Mouse (Mus musculus) stomach, embryonic 16.5 days (tissue): ENCODE measurements around the gene Capn11. TPM values are rescaled to one million over a fixed set of nuclear protein-coding genes. Genes with fewer than 3 reads are reported as not detected.

Experiments used
- ATAC-seq: fragments of 200-750 bp; cut with Nextera tagmentation; 2 replicates; pipeline ENCODE4 v1.8.0; 2017; ENCODE audit warnings: moderate number of reproducible peaks, moderate TSS enrichment; ENCODE audit not compliant: insufficient read depth, low FRiP score
- H3K27ac ChIP-seq: fragments of 300-500 bp; sonication (generic); 2 replicates; pipeline ENCODE4 v1.5.1; 2014; ENCODE audit warnings: low read length
- H3K27me3 ChIP-seq: fragments of 300-500 bp; sonication (generic); 2 replicates; pipeline ENCODE4 v1.6.1; 2014; ENCODE audit warnings: low read length, control low read depth, mixed read lengths; ENCODE audit not compliant: control insufficient read depth, insufficient read depth
- H3K36me3 ChIP-seq: fragments of 300-500 bp; sonication (generic); 2 replicates; pipeline ENCODE4 v1.6.1; 2014; ENCODE audit warnings: low read length; ENCODE audit not compliant: control insufficient read depth, insufficient read depth
- H3K4me1 ChIP-seq: fragments of 300-500 bp; sonication (generic); 2 replicates; pipeline ENCODE4 v1.6.1; 2014; ENCODE audit warnings: low read length, control low read depth, mixed read lengths; ENCODE audit not compliant: control insufficient read depth, insufficient read depth
- H3K4me2 ChIP-seq: fragments of 300-500 bp; sonication (generic); 2 replicates; pipeline ENCODE4 v1.6.1; 2014; ENCODE audit warnings: low read depth, low read length, mixed read lengths
- H3K4me3 ChIP-seq: fragments of 300-500 bp; sonication (generic); replicated peaks from 2 replicates; pipeline ENCODE4 v1.5.1; 2014; ENCODE audit warnings: mild to moderate bottlenecking, low read length
- H3K9ac ChIP-seq: fragments of 300-500 bp; sonication (generic); 2 replicates; pipeline ENCODE4 v1.6.1; 2014; ENCODE audit warnings: low read length
- H3K9me3 ChIP-seq: fragments of 300-500 bp; sonication (generic); replicated peaks from 2 replicates; pipeline ENCODE4 v1.6.1; 2016; ENCODE audit warnings: low read length, control low read depth; ENCODE audit not compliant: control insufficient read depth
- WGBS: fragments of 180-500 bp; shearing (Covaris S2); extraction: QIAGEN DNeasy Blood & Tissue Kit; methylation state at CpG from one replicate; pipeline ENCODE4 v1.1.7; 2014; 5-methylcytosine and 5-hydroxymethylcytosine counted together
- polyA plus RNA-seq: library from polyadenylated mRNA; unstranded; fragments of >200 nt; fragmentation: Nextera tagmentation; extraction: Ambion mirVana; gene quantifications from 2 replicates; pipeline ENCODE4 v1.2.1, GENCODE M21; 2015

Gene Capn11
- polyA plus RNA-seq, 1 experiment from 2014 or later = 0.45 TPM

GRCm38 (mm10) chr17:45698368-45698767, 39.2 kb upstream of the Capn11 start:
- Histone ChIP-seq H3K4me1 (peaks cover 31% of the 10 kb centered on the region), H3K4me2 (no peak overlapping the region), H3K27me3 (no peaks in the 10 kb centered on the region), H3K27ac (no peak overlapping the region), H3K4me3 (no peak overlapping the region), H3K9ac (no peak overlapping the region), H3K36me3 (0 out of 2 replicates have a peak, but pooled peaks cover 2% of the 10 kb centered on the region), H3K9me3 (no peaks in the 10 kb centered on the region)
- no peak for ATAC-seq
- WGBS = 77% methylated on average over 6 of the region's 6 CpGs

- no peaks in the 10 kb centered on the region for H3K9me3 ChIP-seq
- no peak overlapping the region for H3K4me2 ChIP-seq
- H3K27ac ChIP-seq = peak overlapping the region; percentile 61; the same call in 1 of the 2 replicates
- H3K9ac ChIP-seq = no peak overlapping the region
- no peaks in the 10 kb centered on the region for H3K27me3 ChIP-seq
- WGBS = 90% methylated on average over 9 of the region's 9 CpGs
- H3K4me3 ChIP-seq = no peak overlapping the region
- 0 out of 2 replicates have a peak, but pooled peaks cover 2% of the 10 kb centered on the region for H3K36me3 ChIP-seq
- peaks cover 33% of the 10 kb centered on the region for H3K4me1 ChIP-seq
- ATAC-seq = no peak
These were observed 37.9 kb upstream of the Capn11 start for GRCm38 (mm10) chr17:45696981-45697380.

- H3K9ac ChIP-seq = peak overlapping the region; percentile 5; the same call in 1 of the 2 replicates
- H3K9me3 ChIP-seq = no peaks in the 10 kb centered on the region
- ATAC-seq = no peak
- no peak overlapping the region for H3K27ac ChIP-seq
- 56% methylated on average over 23 of the region's 23 CpGs for WGBS
- 0 out of 2 replicates have a peak, but pooled peaks cover 2% of the 10 kb centered on the region for H3K36me3 ChIP-seq
- H3K4me3 ChIP-seq = no peak overlapping the region
- H3K4me1 ChIP-seq = peaks cover 28% of the 10 kb centered on the region
- no peaks in the 10 kb centered on the region for H3K27me3 ChIP-seq
- H3K4me2 ChIP-seq = no peak overlapping the region
These were observed 36.3 kb upstream of the Capn11 start for GRCm38 (mm10) chr17:45695227-45696120.

GRCm38 (mm10) chr17:45693812-45694565, 34.9 kb upstream of the Capn11 start:
- H3K9me3 ChIP-seq = no peaks in the 10 kb centered on the region
- no peaks in the 10 kb centered on the region for H3K27me3 ChIP-seq
- ATAC-seq = peak; percentile 61; the same call in 1 of the 2 replicates
- peak overlapping the region; percentile 34; the same call in 1 of the 2 replicates for H3K27ac ChIP-seq
- 64% methylated on average over 18 of the region's 18 CpGs for WGBS
- H3K4me2 ChIP-seq = no peak overlapping the region
- H3K9ac ChIP-seq = no peak overlapping the region
- H3K4me1 ChIP-seq = peaks cover 27% of the 10 kb centered on the region
- 0 out of 2 replicates have a peak, but pooled peaks cover 1% of the 10 kb centered on the region for H3K36me3 ChIP-seq
- no peak overlapping the region for H3K4me3 ChIP-seq

GRCm38 (mm10) chr17:45692159-45692558, 33.0 kb upstream of the Capn11 start:
- Histone ChIP-seq H3K27ac (no peak overlapping the region), H3K4me1 (peaks cover 35% of the 10 kb centered on the region), H3K9ac (no peak overlapping the region), H3K4me3 (no peak overlapping the region), H3K9me3 (no peaks in the 10 kb centered on the region), H3K4me2 (no peak overlapping the region), H3K36me3 (no peaks in the 10 kb centered on the region), H3K27me3 (no peaks in the 10 kb centered on the region)
- ATAC-seq = no peak
- WGBS = 70% methylated on average over 5 of the region's 5 CpGs

GRCm38 (mm10) chr17:45690044-45690443, 30.9 kb upstream of the Capn11 start:
- Histone ChIP-seq H3K4me2 (no peak overlapping the region), H3K9ac (no peak overlapping the region), H3K4me1 (peaks cover 34% of the 10 kb centered on the region), H3K36me3 (no peaks in the 10 kb centered on the region), H3K27ac (no peak overlapping the region), H3K9me3 (no peaks in the 10 kb centered on the region), H3K27me3 (no peaks in the 10 kb centered on the region), H3K4me3 (no peak overlapping the region)
- WGBS = 90% methylated on average over 4 of the region's 4 CpGs
- no peak for ATAC-seq

GRCm38 (mm10) chr17:45689120-45689519, 30.0 kb upstream of the Capn11 start:
- Histone ChIP-seq H3K9ac (no peak overlapping the region), H3K4me3 (no peak overlapping the region), H3K9me3 (no peaks in the 10 kb centered on the region), H3K27ac (no peak overlapping the region), H3K27me3 (no peaks in the 10 kb centered on the region), H3K4me1 (peaks cover 34% of the 10 kb centered on the region), H3K36me3 (no peaks in the 10 kb centered on the region), H3K4me2 (no peak overlapping the region)
- ATAC-seq = no peak
- 63% methylated on average over 9 of the region's 9 CpGs for WGBS

GRCm38 (mm10) chr17:45686716-45687115, 27.6 kb upstream of the Capn11 start, which contains the start of gene Tmem63b:
TSS of gene Tmem63b (minus strand) at chr17:45686905.
- Histone ChIP-seq H3K9ac (peak within 1 kb of the TSS; percentile 94), H3K4me1 (peaks cover 23% of the 10 kb centered on the region), H3K27ac (peak within 1 kb of the TSS; percentile 85), H3K4me3 (peak within 1 kb of the TSS; percentile 92), H3K36me3 (no peaks in the 10 kb centered on the region), H3K4me2 (peak within 1 kb of the TSS; percentile 78), H3K9me3 (no peaks in the 10 kb centered on the region), H3K27me3 (no peaks in the 10 kb centered on the region)
- no peak for ATAC-seq
- 4% methylated on average over 12 of the region's 12 CpGs for WGBS
